Mouse (Mus musculus) midbrain, embryonic 10.5 days (tissue): ENCODE data around the gene Olfr1214. TPM values are rescaled to one million over a fixed set of nuclear protein-coding genes. Genes with fewer than 3 reads are reported as not detected.
"Not testable (repeated sequence)": the region's sequence is repeated elsewhere in the genome, so short reads cannot be mapped to it uniquely, and the experiment has no call there.

Source experiments
- DNase-seq: peaks from one replicate; pipeline ENCODE4 v3.0.0-alpha.2; 2017; ENCODE audit warnings: low spot score
- H3K27ac ChIP-seq: fragments of 300-500 bp; sonication (generic); replicated peaks from 2 replicates; pipeline ENCODE4 v1.5.1; 2016; ENCODE audit warnings: mild to moderate bottlenecking
- H3K27me3 ChIP-seq: fragments of 300-500 bp; sonication (generic); 2 replicates; pipeline ENCODE4 v1.6.1; 2016; ENCODE audit warnings: low read depth, mild to moderate bottlenecking; ENCODE audit not compliant: poor library complexity, severe bottlenecking
- H3K36me3 ChIP-seq: fragments of 300-500 bp; sonication (generic); 2 replicates; pipeline ENCODE4 v1.6.1; 2016; ENCODE audit warnings: mild to moderate bottlenecking, moderate library complexity
- H3K4me1 ChIP-seq: fragments of 300-500 bp; sonication (generic); 2 replicates; pipeline ENCODE4 v1.6.1; 2016
- H3K4me3 ChIP-seq: fragments of 300-500 bp; sonication (generic); 2 replicates; pipeline ENCODE4 v1.5.1; 2016; ENCODE audit warnings: mild to moderate bottlenecking, moderate library complexity
- H3K9me3 ChIP-seq: fragments of 300-500 bp; sonication (generic); replicated peaks from 2 replicates; pipeline ENCODE4 v1.6.1; 2016; ENCODE audit warnings: mild to moderate bottlenecking
- WGBS: fragments of 180-500 bp; shearing (Covaris S2); methylation state at CpG from one replicate; pipeline ENCODE4 v1.1.7; 2016; 5-methylcytosine and 5-hydroxymethylcytosine counted together
- polyA plus RNA-seq: library from polyadenylated mRNA; unstranded; fragments of >200 nt; fragmentation: Nextera tagmentation; extraction: Ambion mirVana; gene quantifications from 2 replicates; pipeline ENCODE4 v1.2.1, GENCODE M21; 2016

Olfr1214 gene
- polyA plus RNA-seq, result not detected in 2 replicates

DNA sequence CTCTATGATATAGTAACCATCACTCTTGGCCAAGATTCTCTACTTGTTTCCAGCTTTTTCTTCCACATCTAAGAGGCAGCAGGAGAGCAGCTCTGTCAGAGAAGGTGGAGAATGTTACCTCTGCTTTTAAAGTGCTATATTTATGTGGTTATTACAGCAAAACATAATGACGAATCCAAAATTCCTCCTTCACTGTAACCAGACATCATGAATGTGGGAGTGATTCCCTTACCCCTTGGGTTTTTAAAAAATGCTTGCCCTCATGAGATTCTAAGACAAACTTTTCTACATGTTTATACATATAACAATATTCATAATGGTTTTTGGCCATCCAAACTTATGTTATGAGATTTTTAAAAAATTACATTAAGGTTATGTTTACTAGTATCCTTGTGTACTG, at the start of gene Olfr1214:
Gene Olfr1214, minus strand, starts transcription at position 101 of the 400 bp plus-strand sequence.
- DNase-seq, result no peak
- Histone ChIP-seq H3K4me1 (no peaks in the 10 kb centered on the region), H3K36me3 (no peaks in the 10 kb centered on the region), H3K4me3 (no peak within 1 kb of the TSS), H3K9me3 (no peaks in the 10 kb centered on the region), H3K27me3 (no peaks in the 10 kb centered on the region), H3K27ac (no peak within 1 kb of the TSS)
- 89% methylated on average over 1 of the region's 1 CpGs for WGBS

DNA sequence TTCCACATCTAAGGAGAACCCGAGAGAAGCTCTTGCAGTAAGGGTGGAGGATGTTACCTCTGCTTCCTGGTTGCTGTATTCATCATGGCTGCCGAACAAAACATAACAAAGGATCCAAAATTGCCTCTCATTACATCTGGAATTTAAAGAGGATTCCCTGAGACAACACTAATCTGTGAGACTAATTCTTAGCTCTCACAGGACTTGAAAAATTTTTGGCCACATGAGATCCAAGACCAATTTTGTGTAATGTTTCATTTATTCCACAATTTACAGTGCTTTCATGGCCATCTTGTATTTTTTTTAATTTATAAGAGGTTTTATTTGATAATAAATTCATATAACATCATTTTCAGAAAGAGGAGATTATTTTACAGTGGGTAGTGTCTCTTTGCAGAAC, 39.5 kb upstream of the Olfr1214 start, which contains the start of gene Olfr1217:
Gene Olfr1217, minus strand, starts transcription at position 101 of the 400 bp plus-strand sequence.
- Histone ChIP-seq H3K36me3 (no peaks in the 10 kb centered on the region), H3K27me3 (no peaks in the 10 kb centered on the region), H3K27ac (no peak within 1 kb of the TSS), H3K4me3 (no peak within 1 kb of the TSS), H3K4me1 (no peaks in the 10 kb centered on the region), H3K9me3 (no peaks in the 10 kb centered on the region)
- DNase-seq, result no peak
- 78% methylated on average over 2 of the region's 2 CpGs for WGBS

DNA sequence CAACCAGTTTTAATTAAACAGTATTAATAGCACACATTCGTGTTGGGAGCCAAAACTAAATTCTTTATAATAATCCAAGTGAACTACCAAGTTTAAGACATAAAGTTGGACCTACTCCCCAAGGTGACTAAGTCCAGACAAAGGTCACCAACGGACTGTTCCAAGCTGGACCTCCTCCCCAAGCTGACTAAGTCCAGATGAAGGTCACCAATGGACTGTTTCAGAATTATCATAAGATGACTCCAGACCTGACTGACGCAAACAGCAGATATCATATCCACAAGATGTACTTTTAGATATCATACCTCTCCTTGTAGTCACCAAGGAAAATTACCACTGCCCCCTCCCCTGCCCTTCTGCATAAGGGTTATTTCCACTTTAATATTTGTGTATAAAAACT, 29.0 kb upstream of the Olfr1214 start:
- H3K27ac ChIP-seq, H3K4me1 ChIP-seq, DNase-seq, H3K36me3 ChIP-seq, H3K4me3 ChIP-seq, H3K9me3 ChIP-seq, H3K27me3 ChIP-seq: not testable (repeated sequence)
- 71% methylated on average over 3 of the region's 3 CpGs for WGBS

DNA sequence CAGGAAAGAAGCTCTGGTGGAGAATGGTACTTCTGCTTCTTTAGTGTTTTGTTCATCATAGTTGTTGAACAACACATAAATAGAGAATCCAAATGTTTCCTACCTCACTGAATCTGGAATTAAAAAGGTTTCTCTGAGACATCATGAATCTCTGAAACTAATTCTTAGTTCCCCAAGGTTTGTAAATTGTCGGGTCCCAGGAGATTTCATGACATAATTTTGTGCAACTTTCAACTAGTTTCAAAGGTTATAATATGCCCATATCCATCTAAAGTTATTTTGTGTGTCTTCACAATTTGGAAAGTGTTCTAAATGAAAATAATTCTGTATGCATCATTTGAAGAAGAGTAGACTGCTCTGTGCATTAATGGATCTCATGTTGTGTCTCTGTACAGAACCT, 25.8 kb upstream of the Olfr1214 start, which contains the start of gene Olfr1216:
Gene Olfr1216, minus strand, starts transcription at position 101 of the 400 bp plus-strand sequence.
- H3K27ac ChIP-seq, result no peak within 1 kb of the TSS
- no peak within 1 kb of the TSS for H3K4me3 ChIP-seq
- no peak for DNase-seq
- H3K27me3 ChIP-seq, result no peaks in the 10 kb centered on the region
- H3K36me3 ChIP-seq, result no peaks in the 10 kb centered on the region
- H3K4me1 ChIP-seq, result no peaks in the 10 kb centered on the region
- H3K9me3 ChIP-seq, result no peaks in the 10 kb centered on the region
- WGBS, result 82% methylated on average over 1 of the region's 1 CpGs

DNA sequence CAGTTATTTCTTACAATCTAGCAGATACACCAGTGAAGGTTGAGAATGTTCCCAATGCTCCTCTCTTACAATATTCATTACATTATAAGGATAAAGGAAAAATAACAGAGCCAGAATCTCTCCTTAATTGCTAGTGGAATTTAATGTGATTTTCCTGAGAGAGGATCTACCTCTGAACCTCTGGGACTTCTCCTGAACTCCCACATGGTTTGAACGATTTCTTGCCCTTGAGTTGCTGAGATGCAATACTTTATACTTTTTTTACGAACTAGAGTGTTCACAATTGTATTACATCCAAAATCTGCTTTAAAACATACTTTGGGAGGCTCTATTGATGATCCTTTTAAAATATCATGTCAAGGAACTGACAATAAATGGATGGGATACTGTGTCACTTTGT, 14.4 kb upstream of the Olfr1214 start, which contains the start of gene Olfr1215:
Gene Olfr1215, minus strand, starts transcription at position 101 of the 400 bp plus-strand sequence.
- Histone ChIP-seq H3K4me3 (no peak within 1 kb of the TSS), H3K27me3 (no peaks in the 10 kb centered on the region), H3K36me3 (no peaks in the 10 kb centered on the region), H3K4me1 (no peaks in the 10 kb centered on the region), H3K27ac (no peak within 1 kb of the TSS), H3K9me3 (no peaks in the 10 kb centered on the region)
- DNase-seq, result no peak
- 84% methylated on average over 2 of the region's 2 CpGs for WGBS

DNA sequence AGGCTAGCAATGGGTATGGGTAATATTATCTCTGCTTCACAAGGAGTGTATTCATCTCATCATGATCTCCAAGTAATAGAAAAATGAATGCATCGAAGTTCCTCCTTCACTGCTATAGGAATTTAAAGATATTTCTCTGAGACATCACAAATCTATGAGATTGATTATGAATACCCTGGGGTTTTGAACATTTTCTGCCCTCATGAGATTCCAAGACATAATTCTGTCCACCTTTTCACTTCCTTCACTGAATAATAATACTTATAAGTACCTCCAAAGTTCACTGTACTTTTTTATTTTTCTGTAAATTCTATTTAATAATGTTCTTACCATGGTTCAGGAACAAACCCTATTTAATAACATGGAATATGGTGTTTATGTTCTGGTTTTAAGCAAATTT, 12.3 kb downstream of the Olfr1214 start, which contains the start of gene Gm13762:
Gene Gm13762, minus strand, starts transcription at position 101 of the 400 bp plus-strand sequence.
- H3K4me3 ChIP-seq, result no peak within 1 kb of the TSS
- H3K4me1 ChIP-seq, result no peaks in the 10 kb centered on the region
- DNase-seq, result no peak
- H3K27me3 ChIP-seq, result no peaks in the 10 kb centered on the region
- no peaks in the 10 kb centered on the region for H3K9me3 ChIP-seq
- no peaks in the 10 kb centered on the region for H3K36me3 ChIP-seq
- WGBS, result 88% methylated on average over 1 of the region's 1 CpGs
- H3K27ac ChIP-seq, result no peak within 1 kb of the TSS

DNA sequence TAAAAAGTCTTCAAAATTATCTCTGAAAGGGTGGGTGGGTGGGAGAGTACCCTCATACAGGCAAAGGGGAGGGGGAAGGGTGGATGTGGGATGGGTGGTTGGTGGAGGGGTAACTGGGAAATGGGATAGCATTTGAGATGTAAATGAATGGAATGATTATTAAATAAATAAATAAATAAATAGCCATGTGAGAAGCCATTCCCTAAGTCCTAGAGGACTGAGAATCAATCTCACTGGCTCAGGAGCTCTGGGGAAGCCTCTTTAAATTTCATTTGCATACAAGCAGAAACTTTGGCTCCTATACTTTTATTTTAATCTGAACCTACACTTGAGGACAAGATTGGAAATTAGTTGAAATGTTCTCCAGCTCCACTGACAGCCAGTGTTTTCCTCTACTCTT, 38.8 kb downstream of the Olfr1214 start, which contains the start of gene Olfr1212:
Gene Olfr1212, plus strand, starts transcription at position 301 of the 400 bp plus-strand sequence.
- Histone ChIP-seq H3K9me3 (no peaks in the 10 kb centered on the region), H3K36me3 (no peaks in the 10 kb centered on the region), H3K27ac (no peak within 1 kb of the TSS), H3K4me3 (no peak within 1 kb of the TSS), H3K27me3 (no peaks in the 10 kb centered on the region), H3K4me1 (no peaks in the 10 kb centered on the region)
- no peak for DNase-seq

DNA sequence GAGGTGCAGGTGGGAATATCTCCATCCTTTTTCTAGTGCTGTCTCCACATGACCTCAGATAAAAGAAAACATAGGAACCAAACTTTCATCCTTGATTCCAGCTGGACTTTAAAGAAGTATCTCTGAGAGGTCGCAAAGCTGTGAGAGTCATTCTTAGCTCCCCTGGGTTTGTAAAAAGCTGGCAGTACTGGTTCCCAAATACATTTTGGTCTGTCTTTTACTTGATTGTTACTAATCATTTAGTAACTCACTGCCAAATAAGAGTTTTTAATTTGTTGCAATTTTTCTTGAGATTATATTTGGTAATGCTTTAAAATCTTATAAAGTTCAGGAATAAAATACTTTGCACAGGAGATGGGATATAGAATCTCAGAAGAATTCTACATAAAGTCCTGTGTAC, 54.4 kb downstream of the Olfr1214 start, which contains the start of gene Olfr1211:
Gene Olfr1211, minus strand, starts transcription at position 101 of the 400 bp plus-strand sequence.
- Histone ChIP-seq H3K4me1 (no peaks in the 10 kb centered on the region), H3K27me3 (no peaks in the 10 kb centered on the region), H3K4me3 (no peak within 1 kb of the TSS), H3K9me3 (no peaks in the 10 kb centered on the region), H3K27ac (no peak within 1 kb of the TSS), H3K36me3 (no peaks in the 10 kb centered on the region)
- 91% methylated on average over 1 of the region's 1 CpGs for WGBS
- DNase-seq, result no peak

Other genes with a start within 250 kb of the Olfr1214 start
- gene Olfr1198, start 241.3 kb downstream of the Olfr1214 start, polyA plus RNA-seq, result not detected in 2 replicates
- not detected in 2 replicates for gene Olfr1199, start 232.2 kb downstream of the Olfr1214 start, polyA plus RNA-seq
- gene Olfr1200, start 222.2 kb downstream of the Olfr1214 start, polyA plus RNA-seq, result not detected in 2 replicates
- not detected in 2 replicates for gene Olfr1201, start 199.6 kb downstream of the Olfr1214 start, polyA plus RNA-seq
- not detected in 2 replicates for gene Olfr1202, start 178.2 kb downstream of the Olfr1214 start, polyA plus RNA-seq
- not detected in 2 replicates for gene Olfr1205, start 162.9 kb downstream of the Olfr1214 start, polyA plus RNA-seq
- gene Olfr1204, start 143.4 kb downstream of the Olfr1214 start, polyA plus RNA-seq, result not detected in 2 replicates
- gene Olfr1206, start 129.4 kb downstream of the Olfr1214 start, polyA plus RNA-seq, result not detected in 2 replicates
- not detected in 2 replicates for gene Olfr1208, start 90.3 kb downstream of the Olfr1214 start, polyA plus RNA-seq
- gene Olfr1209, start 77.5 kb downstream of the Olfr1214 start, polyA plus RNA-seq, result not detected in 2 replicates
- not detected in 2 replicates for gene Olfr1211, start 54.5 kb downstream of the Olfr1214 start, polyA plus RNA-seq
- not detected in 2 replicates for gene Olfr1212, start 38.7 kb downstream of the Olfr1214 start, polyA plus RNA-seq
- not detected in 2 replicates for gene Gm13762, start 12.4 kb downstream of the Olfr1214 start, polyA plus RNA-seq
- not detected in 2 replicates for gene Olfr1215, start 14.3 kb upstream of the Olfr1214 start, polyA plus RNA-seq
- gene Olfr1216, start 25.7 kb upstream of the Olfr1214 start, polyA plus RNA-seq, result not detected in 2 replicates
- not detected in 2 replicates for gene Olfr1217, start 39.4 kb upstream of the Olfr1214 start, polyA plus RNA-seq
- not detected in 2 replicates for gene Olfr1218, start 68.5 kb upstream of the Olfr1214 start, polyA plus RNA-seq
- gene Olfr1219, start 90.9 kb upstream of the Olfr1214 start, polyA plus RNA-seq, result not detected in 2 replicates
- gene Olfr1220, start 114.2 kb upstream of the Olfr1214 start, polyA plus RNA-seq, result not detected in 2 replicates
- gene Olfr1221, start 124.6 kb upstream of the Olfr1214 start, polyA plus RNA-seq, result not detected in 2 replicates
- not detected in 2 replicates for gene Olfr1222, start 140.4 kb upstream of the Olfr1214 start, polyA plus RNA-seq
- not detected in 2 replicates for gene Olfr1223, start 158.9 kb upstream of the Olfr1214 start, polyA plus RNA-seq
- gene Olfr1224-ps1, start 171.4 kb upstream of the Olfr1214 start, polyA plus RNA-seq, result not detected in 2 replicates
- gene Olfr1225, start 182.0 kb upstream of the Olfr1214 start, polyA plus RNA-seq, result not detected in 2 replicates
- gene Olfr1226, start 207.4 kb upstream of the Olfr1214 start, polyA plus RNA-seq, result not detected in 2 replicates